Mouse (Mus musculus) spleen, postnatal 10 days (tissue): ENCODE data around the gene Patl2.

Source experiments
- DNase-seq, 2 experiments: peaks; one replicate each; pipeline ENCODE4 v3.0.0; 2021 to 2022; ENCODE audit warnings: low spot score in 2 of 2

Patl2 gene

GRCm38 (mm10) chr2:122172188-122172587 is 13.8 kb downstream of the Patl2 start:
- DNase-seq = no peak

- DNase-seq = no peak
Observed at GRCm38 (mm10) chr2:122171292-122171691, 14.7 kb downstream of the Patl2 start.

- DNase-seq = no peak
Observed at GRCm38 (mm10) chr2:122164293-122164692, 21.7 kb downstream of the Patl2 start.

GRCm38 (mm10) chr2:122163430-122164195 is 22.4 kb downstream of the Patl2 start:
- DNase-seq = no peak

- no peak for DNase-seq
Observed at GRCm38 (mm10) chr2:122162529-122162928, 23.5 kb downstream of the Patl2 start.

GRCm38 (mm10) chr2:122161542-122161941 is 24.4 kb downstream of the Patl2 start:
- no peak for DNase-seq

GRCm38 (mm10) chr2:122160680-122161079 is 25.3 kb downstream of the Patl2 start, which contains the start of gene Trim69:
TSS of gene Trim69 (plus strand) at chr2:122160700.
- peak; percentile 70 to 89 for DNase-seq

- no peak for DNase-seq
Observed at GRCm38 (mm10) chr2:122159667-122160066, 26.3 kb downstream of the Patl2 start.

GRCm38 (mm10) chr2:122158362-122158802 is 27.6 kb downstream of the Patl2 start:
- no peak for DNase-seq

- no peak for DNase-seq
Observed at GRCm38 (mm10) chr2:122157561-122157960, 28.4 kb downstream of the Patl2 start.

GRCm38 (mm10) chr2:122156051-122156700 is 29.8 kb downstream of the Patl2 start:
- DNase-seq = no peak

GRCm38 (mm10) chr2:122155292-122155691 is 30.7 kb downstream of the Patl2 start:
- DNase-seq = no peak

- no peak for DNase-seq
Observed at GRCm38 (mm10) chr2:122154479-122154878, 31.5 kb downstream of the Patl2 start.

- DNase-seq = no peak
Observed at GRCm38 (mm10) chr2:122153681-122154365, 32.2 kb downstream of the Patl2 start.

- no peak for DNase-seq
Observed at GRCm38 (mm10) chr2:122152850-122153249, 33.1 kb downstream of the Patl2 start.

- no peak for DNase-seq
Observed at GRCm38 (mm10) chr2:122151221-122151620, 34.8 kb downstream of the Patl2 start.

GRCm38 (mm10) chr2:122149716-122150115 is 36.3 kb downstream of the Patl2 start:
- DNase-seq = no peak

- no peak for DNase-seq
Observed at GRCm38 (mm10) chr2:122149316-122149715, 36.7 kb downstream of the Patl2 start.

GRCm38 (mm10) chr2:122148242-122148917 is 37.6 kb downstream of the Patl2 start:
- peak; percentile 58 to 80 for DNase-seq

GRCm38 (mm10) chr2:122147508-122148241 is 38.3 kb downstream of the Patl2 start, which contains the start of gene B2m:
TSS of gene B2m (plus strand) at chr2:122147686.
- DNase-seq = peak; percentile 93 to 95

- peak in 1 of 2 experiments; percentile 38 for DNase-seq
Observed at GRCm38 (mm10) chr2:122146687-122147086, 39.3 kb downstream of the Patl2 start.
